Mouse (Mus musculus) E14TG2a.4 (cell line): ENCODE data around the gene Wipf2.
A peak's percentile ranks its signal among the peaks of the same experiment; 100 is the strongest.

Experiments used
- CTCF ChIP-seq: conservative IDR thresholded peaks from 2 replicates; pipeline ENCODE4 v1.5.1; 2014; ENCODE audit warnings: low read length
- POU5F1 ChIP-seq: IDR thresholded peaks from 2 replicates; pipeline ENCODE4 v1.6.1; 2014; ENCODE audit warnings: low read length, borderline replicate concordance

- peak; percentile 83 for TF ChIP-seq CTCF
- no peak for TF ChIP-seq POU5F1
These were observed 4.4 kb upstream of the Wipf2 start for GRCm38 (mm10) chr11:98858759-98859731.
